Mouse (Mus musculus) embryonic fibroblast, embryonic 13.5 days (primary cell): Measurements from ENCODE around the gene Il31ra.

Experiments used
- CTCF ChIP-seq: IDR thresholded peaks from 2 replicates; pipeline ENCODE4 v1.5.1; 2011; ENCODE audit warnings: mild to moderate bottlenecking, control low read depth, low read length, moderate library complexity, borderline replicate concordance; ENCODE audit not compliant: insufficient read depth
- POLR2A ChIP-seq: IDR thresholded peaks from 2 replicates; pipeline ENCODE4 v1.6.1; 2011; ENCODE audit warnings: low read depth, mild to moderate bottlenecking, control low read depth, low read length, moderate library complexity

GRCm38 (mm10) chr13:112560554-112561138, 33.5 kb downstream of the Il31ra start:
- no peak for TF ChIP-seq CTCF
- no peak for TF ChIP-seq POLR2A
